Comparison of ENCODE assay signal across 22 mouse cellular contexts in genomic region chr5:92141696-92142095, GRCm38 (mm10). TPM values are rescaled to one million over a fixed set of nuclear protein-coding genes. Genes with fewer than 3 reads are reported as not detected.
DNase-seq lines count a peak whose midpoint lies in the region; ATAC-seq and TF ChIP-seq lines count a peak whose summit lies in the region.
"Had no signal": no experiment of that assay in that cellular context is flagged by ENCODE, and none has a peak within 500 bp of the region (broad histone marks: within the 10 kb centered on the region; RNA-seq: fewer than 3 reads in every experiment).

No protein-coding gene starts in this region.

- ATAC-seq in heart, embryonic 12.5 days (ENCODE audit: insufficient number of reproducible peaks, low FRiP score): no peak
- ATAC-seq in intestine, embryonic 14.5 days (replicated peaks; ENCODE audit: low FRiP score, low TSS enrichment, low read depth): no peak
- no peak for ATAC-seq in intestine, postnatal 0 days
- no peak for ATAC-seq in hindbrain, postnatal 0 days
- ATAC-seq: activated CD4-positive, CD25-positive, alpha-beta regulatory T cell, adult 4 months; forebrain, embryonic 13.5 days; forebrain, embryonic 15.5 days; forebrain, postnatal 0 days; Patski had no signal

- H3K9ac ChIP-seq in heart, embryonic 12.5 days: no peak overlapping the region
- no peak overlapping the region for H3K9ac ChIP-seq in intestine, embryonic 14.5 days (ENCODE audit: low read length)
- H3K9ac ChIP-seq in intestine, postnatal 0 days (ENCODE audit: low read depth, low read length): no peak overlapping the region
- H3K9ac ChIP-seq in hindbrain, postnatal 0 days (replicated peaks; ENCODE audit: low read length): no peak overlapping the region
- H3K9ac ChIP-seq: embryonic facial prominence, embryonic 13.5 days; forebrain, embryonic 13.5 days; forebrain, embryonic 15.5 days; forebrain, postnatal 0 days had no signal

- DNase-seq in heart, adult 11 months: peak; percentile 68
- peak; percentile 25 for DNase-seq in intestine, embryonic 14.5 days (ENCODE audit: low spot score)
- peak; percentile 64 for DNase-seq in R1 (ENCODE audit: low read depth, low spot score)
- no peak for DNase-seq in gastrocnemius, adult 18-20 months (ENCODE audit: low spot score)
- no peak for DNase-seq in hindbrain, postnatal 0 days (ENCODE audit: low spot score)
- DNase-seq: adrenal gland, adult 8-10 months; adrenal gland, postnatal 14 days; adrenal gland, postnatal 36 days; cerebellum, adult 11-12 months; cerebellum, adult 2 months; cerebellum, adult 9-10 months; cerebellum, postnatal 10 days; cerebellum, postnatal 25 days; forebrain, postnatal 0 days had no signal

- H3K27me3 ChIP-seq in heart, embryonic 12.5 days (replicated peaks): no peaks in the 10 kb centered on the region
- no peaks in the 10 kb centered on the region for H3K27me3 ChIP-seq in intestine, embryonic 14.5 days (replicated peaks; ENCODE audit: control insufficient read depth, insufficient read depth, low read length)
- H3K27me3 ChIP-seq in intestine, postnatal 0 days (replicated peaks; ENCODE audit: control insufficient read depth, insufficient read depth, low read length): no peaks in the 10 kb centered on the region
- H3K27me3 ChIP-seq in hindbrain, postnatal 0 days (ENCODE audit: insufficient read depth, low read length): no peaks in the 10 kb centered on the region
- H3K27me3 ChIP-seq: embryonic facial prominence, embryonic 13.5 days; forebrain, embryonic 13.5 days; forebrain, embryonic 15.5 days; Patski had no signal

- H3K4me2 ChIP-seq in heart, embryonic 12.5 days: no peak overlapping the region
- no peak overlapping the region for H3K4me2 ChIP-seq in intestine, embryonic 14.5 days (ENCODE audit: low read length)
- H3K4me2 ChIP-seq in intestine, postnatal 0 days (replicated peaks; ENCODE audit: low read depth): no peak overlapping the region
- H3K4me2 ChIP-seq in hindbrain, postnatal 0 days (ENCODE audit: low read depth, low read length): no peak overlapping the region
- H3K4me2 ChIP-seq: embryonic facial prominence, embryonic 13.5 days; forebrain, embryonic 13.5 days; forebrain, embryonic 15.5 days had no signal

- H3K36me3 ChIP-seq in heart, embryonic 12.5 days: peaks cover 9% of the 10 kb centered on the region
- no peaks in the 10 kb centered on the region for H3K36me3 ChIP-seq in intestine, embryonic 14.5 days (ENCODE audit: control insufficient read depth, insufficient read depth, low read length)
- H3K36me3 ChIP-seq in intestine, postnatal 0 days (ENCODE audit: control insufficient read depth, insufficient read depth): no peaks in the 10 kb centered on the region
- no peaks in the 10 kb centered on the region for H3K36me3 ChIP-seq in hindbrain, postnatal 0 days (ENCODE audit: insufficient read depth, low read length)
- H3K36me3 ChIP-seq: forebrain, embryonic 15.5 days had no signal

- H3K9me3 ChIP-seq in heart, embryonic 12.5 days (replicated peaks): no peaks in the 10 kb centered on the region
- no peaks in the 10 kb centered on the region for H3K9me3 ChIP-seq in intestine, embryonic 14.5 days (ENCODE audit: control insufficient read depth, low read length)
- H3K9me3 ChIP-seq in intestine, postnatal 0 days (ENCODE audit: control insufficient read depth): no peaks in the 10 kb centered on the region
- H3K9me3 ChIP-seq in hindbrain, postnatal 0 days (ENCODE audit: low read length): no peaks in the 10 kb centered on the region
- H3K9me3 ChIP-seq: embryonic facial prominence, embryonic 13.5 days; forebrain, embryonic 13.5 days; forebrain, embryonic 15.5 days; G1E had no signal

- peaks cover 43% of the 10 kb centered on the region for H3K4me1 ChIP-seq in heart, embryonic 12.5 days (replicated peaks)
- H3K4me1 ChIP-seq in intestine, embryonic 14.5 days (replicated peaks; ENCODE audit: control insufficient read depth, insufficient read depth, low read length): peaks cover 15% of the 10 kb centered on the region
- H3K4me1 ChIP-seq in intestine, postnatal 0 days (replicated peaks; ENCODE audit: control insufficient read depth, insufficient read depth, low read length): 0 out of 2 replicates have a peak, but pooled peaks cover 7% of the 10 kb centered on the region
- H3K4me1 ChIP-seq in hindbrain, postnatal 0 days (ENCODE audit: insufficient read depth, low read length): peaks cover 12% of the 10 kb centered on the region

- no peak for TF ChIP-seq CTCF in intestine, postnatal 0 days (IDR thresholded peaks at IDR 0.05; ENCODE audit: low read depth)
- no peak for TF ChIP-seq CTCF in hindbrain, postnatal 0 days (IDR thresholded peaks at IDR 0.05; ENCODE audit: low read depth)

- 81% methylated on average over 5 of the region's 5 CpGs for WGBS in heart, embryonic 12.5 days
- 82% methylated on average over 5 of the region's 5 CpGs for WGBS in intestine, embryonic 14.5 days
- 71% methylated on average over 5 of the region's 5 CpGs for WGBS in intestine, postnatal 0 days
- WGBS in hindbrain, postnatal 0 days: 81% methylated on average over 5 of the region's 5 CpGs

- H3K4me3 ChIP-seq in heart, embryonic 12.5 days: no peak overlapping the region
- H3K4me3 ChIP-seq in intestine, embryonic 14.5 days (ENCODE audit: low read depth, low read length): no peak overlapping the region
- no peak overlapping the region for H3K4me3 ChIP-seq in intestine, postnatal 0 days (ENCODE audit: low read depth, low read length)
- H3K4me3 ChIP-seq in hindbrain, postnatal 0 days (ENCODE audit: low read length): no peak overlapping the region
- H3K4me3 ChIP-seq: embryonic facial prominence, embryonic 13.5 days; forebrain, embryonic 13.5 days; forebrain, embryonic 15.5 days had no signal

- no peak overlapping the region for H3K27ac ChIP-seq in heart, embryonic 12.5 days (ENCODE audit: poor library complexity, severe bottlenecking)
- H3K27ac ChIP-seq in intestine, embryonic 14.5 days (ENCODE audit: low read depth): no peak overlapping the region
- H3K27ac ChIP-seq in intestine, postnatal 0 days (ENCODE audit: low read depth, low read length): no peak overlapping the region
- H3K27ac ChIP-seq in hindbrain, postnatal 0 days: no peak overlapping the region
- H3K27ac ChIP-seq: embryonic facial prominence, embryonic 13.5 days; forebrain, embryonic 13.5 days; forebrain, embryonic 15.5 days had no signal

RNA-seq across cellular contexts. Expression of gene Uso1, which starts 4.0 kb away (rescaled TPM):
- 39.9 and 41.9 TPM in 2 replicates for polyA plus RNA-seq in heart, embryonic 12.5 days (2016; fragmentation: Nextera tagmentation; extraction: Ambion mirVana)
- polyA plus RNA-seq in intestine, embryonic 14.5 days (2014; fragmentation: Nextera tagmentation; extraction: Ambion mirVana): 30.8 and 31.5 TPM in 2 replicates
- polyA plus RNA-seq in intestine, postnatal 0 days (2015; fragmentation: Nextera tagmentation; extraction: Ambion mirVana): 61.5 and 68.8 TPM in 2 replicates
- 10 to 100 TPM; 68.3 to 72.6 TPM for total RNA-seq in gastrocnemius, adult 18-20 months (2021)
- total RNA-seq in hindbrain, postnatal 0 days (2014; rRNA removed): 16.1 and 17.7 TPM in 2 replicates
- polyA plus RNA-seq in hindbrain, postnatal 0 days (2015; fragmentation: Nextera tagmentation; extraction: Ambion mirVana): 29.6 and 29.8 TPM in 2 replicates

RNA-seq across cellular contexts. Expression of gene G3bp2, which starts 58.2 kb away (rescaled TPM):
- 186 and 193 TPM in 2 replicates for polyA plus RNA-seq in heart, embryonic 12.5 days (2016; fragmentation: Nextera tagmentation; extraction: Ambion mirVana)
- polyA plus RNA-seq in intestine, embryonic 14.5 days (2014; fragmentation: Nextera tagmentation; extraction: Ambion mirVana): 192 and 202 TPM in 2 replicates
- 121 and 132 TPM in 2 replicates for polyA plus RNA-seq in intestine, postnatal 0 days (2015; fragmentation: Nextera tagmentation; extraction: Ambion mirVana)
- 10 to 100 TPM; 58.2 to 61.5 TPM for total RNA-seq in gastrocnemius, adult 18-20 months (2021)
- total RNA-seq in hindbrain, postnatal 0 days (2014; rRNA removed): 132 and 143 TPM in 2 replicates
- 265 and 271 TPM in 2 replicates for polyA plus RNA-seq in hindbrain, postnatal 0 days (2015; fragmentation: Nextera tagmentation; extraction: Ambion mirVana)

Comparison
In these comparisons a context has a peak if more than half of its experiments do, and no peak if none do; other contexts are left out.
1. DNase-seq: peak in heart, adult 11 months (single experiment), intestine, embryonic 14.5 days (single experiment) and R1 (single experiment); none in gastrocnemius, adult 18-20 months (single experiment) and hindbrain, postnatal 0 days (single experiment).